Mouse (Mus musculus) gastrocnemius, adult 18-20 months (tissue): ENCODE results near the gene Gm436. TPM values are rescaled to one million over a fixed set of nuclear protein-coding genes. Genes with fewer than 3 reads are reported as not detected.

Experiments used
- DNase-seq: peaks from one replicate; pipeline ENCODE4 v3.0.0; 2021; ENCODE audit warnings: low spot score
- long read RNA-seq, 2 experiments: library from polyadenylated mRNA; stranded (forward); transcript quantifications; one replicate each; pipeline ENCODE4 v2.0.0; 2021
- total RNA-seq, 2 experiments: library from RNA; stranded (reverse); gene quantifications; 2 replicates each; pipeline ENCODE4 v1.2.3; 2021

Gene Gm436
- not detected for total RNA-seq
- long read RNA-seq, experiment 1: 0 reads
- long read RNA-seq, experiment 2: 0 reads

DNA sequence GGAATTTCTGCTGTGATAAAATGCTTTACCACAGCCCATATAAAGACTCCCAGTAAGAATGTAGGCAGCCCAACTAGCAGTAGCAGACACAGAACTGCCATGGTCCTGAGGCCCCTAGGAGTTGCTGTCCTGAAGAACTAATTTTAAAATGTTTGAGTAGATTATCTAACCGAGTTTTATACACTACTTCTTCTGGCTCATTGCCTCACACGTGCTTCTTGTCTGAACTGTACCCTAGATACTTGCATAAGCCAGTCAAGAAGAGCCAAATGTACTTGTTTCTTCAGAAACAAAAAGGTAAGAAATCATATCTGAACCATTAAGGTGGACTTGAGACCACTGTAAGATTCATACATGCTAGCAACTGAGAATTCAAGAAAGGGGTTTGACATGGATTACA, at the start of gene Gm436:
Gene Gm436, minus strand, starts transcription at position 101 of the 400 bp plus-strand sequence.
- no peak for DNase-seq

GRCm38 (mm10) chr4:144721304-144721703, 35.1 kb upstream of the Gm436 start, which contains the start of gene Gm13178:
Gene Gm13178 (minus strand): TSS chr4:144721404.
- no peak for DNase-seq

DNA sequence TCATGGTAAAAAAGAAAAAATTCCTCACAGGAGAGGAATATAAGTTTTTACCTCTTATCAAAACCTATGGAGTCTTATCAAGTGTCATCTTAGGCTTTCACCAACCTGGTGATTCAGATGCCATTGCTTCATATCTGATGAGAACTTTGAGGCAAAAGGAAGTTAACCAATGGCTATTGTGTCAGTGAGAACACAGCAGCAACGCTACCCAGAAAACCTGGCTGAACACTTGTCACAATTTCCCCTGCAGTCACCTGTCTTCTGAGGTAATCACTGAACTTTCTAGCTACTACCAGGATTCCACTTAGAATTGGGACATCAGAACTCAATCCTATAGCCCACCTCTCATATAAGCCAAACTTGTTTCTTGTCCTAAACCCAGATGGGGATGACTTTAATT, 33.5 kb upstream of the Gm436 start:
- no peak for DNase-seq

- no peak for DNase-seq
Observed at GRCm38 (mm10) chr4:144718288-144718687, 32.1 kb upstream of the Gm436 start.

- DNase-seq: no peak
Observed at GRCm38 (mm10) chr4:144638263-144638662, 47.9 kb downstream of the Gm436 start.

Other genes starting within 250 kb of the Gm436 start
- gene 1700012P22Rik, start 247.6 kb downstream of the Gm436 start, total RNA-seq: not detected
- gene Gm9944, start 233.1 kb downstream of the Gm436 start, total RNA-seq: not detected
- gene Aadacl3, start 222.6 kb downstream of the Gm436 start, total RNA-seq: not detected
- not detected for gene 9430007A20Rik, start 166.5 kb downstream of the Gm436 start, total RNA-seq
- not detected for gene Gm13124, start 121.2 kb downstream of the Gm436 start, total RNA-seq
- gene Aadacl4, start 72.7 kb downstream of the Gm436 start, total RNA-seq: not detected
- gene Gm13178, start 35.0 kb upstream of the Gm436 start, total RNA-seq: not detected
- gene Gm438, start 100.2 kb upstream of the Gm436 start, total RNA-seq: not detected
- gene Dhrs3, start 206.5 kb upstream of the Gm436 start, total RNA-seq: 10 to 100 TPM; 41.1 to 43.1 TPM